Comparison of ENCODE assay signal across 20 mouse cellular contexts in genomic region chr12:12428886-12429285, GRCm38 (mm10).
A peak's percentile ranks its signal among the peaks of the same experiment; 100 is the strongest.
DNase-seq lines count a peak whose midpoint lies in the region; ATAC-seq and TF ChIP-seq lines count a peak whose summit lies in the region.
"Had no signal": no experiment of that assay in that cellular context is flagged by ENCODE, and none has a peak within 500 bp of the region (broad histone marks: within the 10 kb centered on the region; RNA-seq: fewer than 3 reads in every experiment).

No protein-coding gene starts in this region.

- H3K4me1 ChIP-seq in heart, embryonic 10.5 days, result peaks cover 7% of the 10 kb centered on the region; the same call in 1 of the 2 replicates
- peaks cover 50 to 51% of the 10 kb centered on the region in 2 experiments for H3K4me1 ChIP-seq in liver, embryonic 14.5 days (replicated peaks; ENCODE audit: control insufficient read depth in 2 of 2, insufficient read depth in 2 of 2, low read length in 1 of 2)
- H3K4me1 ChIP-seq in stomach, embryonic 15.5 days, result no peaks in the 10 kb centered on the region
- no peaks in the 10 kb centered on the region for H3K4me1 ChIP-seq in lung, adult 2 months (ENCODE audit: control insufficient read depth, insufficient read depth, low read length)
- H3K4me1 ChIP-seq: embryonic facial prominence, embryonic 12.5 days; heart, embryonic 13.5 days; lung, embryonic 15.5 days; neural tube, embryonic 12.5 days had no signal

- H3K4me3 ChIP-seq in heart, embryonic 10.5 days, result no peak overlapping the region
- no peak overlapping the region for H3K4me3 ChIP-seq in liver, embryonic 14.5 days (ENCODE audit: insufficient read depth in 1 of 2, low read depth in 2 of 2, low read length in 2 of 2)
- H3K4me3 ChIP-seq in stomach, embryonic 15.5 days (replicated peaks), result no peak overlapping the region
- H3K4me3 ChIP-seq in lung, adult 2 months (replicated peaks; ENCODE audit: extremely low read depth, low read depth, low read length), result no peak overlapping the region
- H3K4me3 ChIP-seq: embryonic facial prominence, embryonic 12.5 days; heart, embryonic 13.5 days; left cerebral cortex, adult 2 months; lung, embryonic 15.5 days; neural tube, embryonic 12.5 days had no signal

- peak; percentile 94 for ATAC-seq in liver, embryonic 14.5 days (ENCODE audit: insufficient read depth)
- ATAC-seq in stomach, embryonic 15.5 days (ENCODE audit: insufficient read depth, low FRiP score, low read depth), result peak; percentile 94

- H3K9ac ChIP-seq in liver, embryonic 14.5 days (replicated peaks), result peak overlapping the region; percentile 41
- H3K9ac ChIP-seq in stomach, embryonic 15.5 days, result no peak overlapping the region
- H3K9ac ChIP-seq: embryonic facial prominence, embryonic 12.5 days; forebrain, postnatal 0 days; heart, embryonic 13.5 days; lung, embryonic 15.5 days; neural tube, embryonic 12.5 days had no signal

- peak; percentile 97 for TF ChIP-seq EP300 in liver, embryonic 14.5 days (IDR thresholded peaks at IDR 0.05; ENCODE audit: low read depth)

- WGBS in heart, embryonic 10.5 days, result 60% methylated on average over 7 of the region's 7 CpGs
- WGBS in liver, embryonic 14.5 days (ENCODE audit: insufficient replicate concordance), result 20% methylated on average over 7 of the region's 7 CpGs
- 73% methylated on average over 7 of the region's 7 CpGs for WGBS in stomach, embryonic 15.5 days
- WGBS in lung, adult 2 months, result 82% methylated on average over 7 of the region's 7 CpGs

- no peak for TF ChIP-seq CTCF in liver, embryonic 14.5 days (IDR thresholded peaks at IDR 0.05; ENCODE audit: low read depth)
- no peak for TF ChIP-seq CTCF in lung, adult 2 months (IDR thresholded peaks at IDR 0.05; ENCODE audit: insufficient read depth, low read length)

- no peak overlapping the region for H3K27ac ChIP-seq in heart, embryonic 10.5 days
- peak overlapping the region; percentile 92 for H3K27ac ChIP-seq in liver, embryonic 14.5 days
- H3K27ac ChIP-seq in stomach, embryonic 15.5 days, result no peak overlapping the region
- H3K27ac ChIP-seq: embryonic facial prominence, embryonic 12.5 days; heart, embryonic 13.5 days; left cerebral cortex, adult 2 months; lung, embryonic 15.5 days; neural tube, embryonic 12.5 days had no signal

- TF ChIP-seq POLR2A in lung, adult 2 months (IDR thresholded peaks at IDR 0.05; ENCODE audit: borderline replicate concordance, extremely low read depth, low read depth, low read length), result no peak

- DNase-seq in heart, embryonic 10.5 days (ENCODE audit: low spot score), result peak; percentile 91
- no peak for DNase-seq in heart, postnatal 36 days
- DNase-seq in spleen, postnatal 36 days (ENCODE audit: low spot score in 2 of 2), result peak; percentile 15 to 44
- DNase-seq in spleen, postnatal 14 days (ENCODE audit: low spot score in 2 of 2), result no peak
- DNase-seq in liver, embryonic 14.5 days (ENCODE audit: low read depth in 3 of 3, low spot score in 3 of 3), result peak; percentile 78 to 82 (median 79)
- no peak for DNase-seq in urinary bladder, postnatal 36 days (ENCODE audit: low spot score in 2 of 2)
- DNase-seq in lung, adult 2 months, result no peak
- DNase-seq: adrenal gland, adult 2 months; cerebellum, adult 2 months; gastrocnemius, postnatal 14 days; right cerebral cortex, postnatal 14 days; thymus, adult 2 months had no signal

- peak overlapping the region; percentile 33 for H3K4me2 ChIP-seq in liver, embryonic 14.5 days (ENCODE audit: low read depth)
- H3K4me2 ChIP-seq in stomach, embryonic 15.5 days, result no peak overlapping the region
- H3K4me2 ChIP-seq: embryonic facial prominence, embryonic 12.5 days; heart, embryonic 13.5 days; lung, embryonic 15.5 days; neural tube, embryonic 12.5 days had no signal

- intact Hi-C loops in heart, postnatal 36 days (cut with DNase I), result loop anchor here (10.0 kb wide), 2 partner anchors 356 to 716 kb away; no protein-coding TSS in a partner anchor

- no peaks in the 10 kb centered on the region for H3K9me3 ChIP-seq in heart, embryonic 10.5 days
- H3K9me3 ChIP-seq in liver, embryonic 14.5 days (ENCODE audit: control insufficient read depth, low read length), result no peaks in the 10 kb centered on the region
- no peaks in the 10 kb centered on the region for H3K9me3 ChIP-seq in stomach, embryonic 15.5 days
- H3K9me3 ChIP-seq: embryonic facial prominence, embryonic 12.5 days; heart, embryonic 13.5 days; lung, embryonic 15.5 days; neural tube, embryonic 12.5 days had no signal

- no peaks in the 10 kb centered on the region for H3K36me3 ChIP-seq in heart, embryonic 10.5 days
- H3K36me3 ChIP-seq in liver, embryonic 14.5 days (replicated peaks; ENCODE audit: control insufficient read depth, insufficient read depth, low read depth), result no peaks in the 10 kb centered on the region
- H3K36me3 ChIP-seq in stomach, embryonic 15.5 days, result no peaks in the 10 kb centered on the region
- H3K36me3 ChIP-seq: embryonic facial prominence, embryonic 12.5 days; heart, embryonic 13.5 days; lung, embryonic 15.5 days; neural tube, embryonic 12.5 days had no signal

- no peaks in the 10 kb centered on the region for H3K27me3 ChIP-seq in heart, embryonic 10.5 days (ENCODE audit: insufficient read depth, poor library complexity, severe bottlenecking)
- H3K27me3 ChIP-seq in liver, embryonic 14.5 days (ENCODE audit: control insufficient read depth, insufficient read depth, low read length), result no peaks in the 10 kb centered on the region
- H3K27me3 ChIP-seq in stomach, embryonic 15.5 days (replicated peaks), result no peaks in the 10 kb centered on the region
- H3K27me3 ChIP-seq: CH12.LX; embryonic facial prominence, embryonic 12.5 days; heart, embryonic 13.5 days; lung, embryonic 15.5 days; neural tube, embryonic 12.5 days had no signal

Comparison
In these comparisons a context has a peak if more than half of its experiments do, and no peak if none do; other contexts are left out.
1. DNase-seq: peak in heart, embryonic 10.5 days (single experiment), spleen, postnatal 36 days (2 of 2) and liver, embryonic 14.5 days (3 of 3); none in heart, postnatal 36 days (0 of 2), spleen, postnatal 14 days (0 of 2), urinary bladder, postnatal 36 days (0 of 2) and lung, adult 2 months (single experiment).